Mouse (Mus musculus) embryo, embryonic 11 days (tissue): ENCODE results near the gene Adk.
A peak's percentile ranks its signal among the peaks of the same experiment; 100 is the strongest.

ENCODE experiments used
- DNase-seq: peaks from one replicate; pipeline ENCODE4 v3.0.0-alpha.2; 2015

The Adk gene

DNA sequence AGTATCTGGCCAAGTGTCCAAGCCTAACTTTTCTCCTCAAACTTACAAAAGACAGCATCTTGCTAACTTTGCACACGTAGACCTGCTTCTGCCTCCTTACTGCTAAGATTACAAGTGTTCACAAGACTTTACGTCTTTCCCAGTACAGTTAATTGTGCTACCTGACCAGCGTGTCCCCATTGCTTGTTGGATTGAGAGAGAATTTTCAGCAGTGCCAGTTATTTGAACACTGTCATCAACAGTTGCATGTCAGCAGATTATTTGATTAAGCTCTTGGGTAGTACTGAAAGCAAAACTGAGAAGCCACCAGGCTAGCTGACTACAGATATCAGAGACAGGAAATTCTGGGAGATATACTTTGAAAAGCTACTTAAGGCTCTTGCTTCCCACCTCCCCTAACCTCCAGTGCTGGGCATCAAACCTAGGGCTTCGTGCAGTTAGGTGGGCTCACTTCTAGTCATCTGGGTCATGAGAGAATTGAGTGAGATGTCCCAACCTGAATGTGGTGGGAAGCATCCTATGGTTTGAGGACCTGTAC is 50.4 kb downstream of the Adk start:
- DNase-seq, result no peak

DNA sequence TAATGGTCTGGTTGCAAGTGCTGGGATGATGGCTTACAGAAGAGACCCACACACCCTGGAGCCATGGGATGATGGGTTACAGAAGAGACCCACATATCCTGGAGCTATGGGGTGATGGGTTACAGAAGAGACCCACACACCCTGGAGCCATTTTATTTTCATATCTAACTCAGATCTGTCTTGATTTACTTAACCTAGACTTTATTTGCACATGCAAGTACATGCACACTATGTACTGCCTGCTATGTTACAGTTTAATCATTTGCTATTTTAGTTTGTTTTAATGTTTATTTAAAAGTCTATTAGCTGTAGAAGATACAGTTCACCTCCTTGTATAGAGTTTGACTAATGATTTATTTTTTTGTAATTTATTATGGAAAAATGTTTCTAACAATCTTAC is 52.7 kb downstream of the Adk start:
- DNase-seq, result no peak

DNA sequence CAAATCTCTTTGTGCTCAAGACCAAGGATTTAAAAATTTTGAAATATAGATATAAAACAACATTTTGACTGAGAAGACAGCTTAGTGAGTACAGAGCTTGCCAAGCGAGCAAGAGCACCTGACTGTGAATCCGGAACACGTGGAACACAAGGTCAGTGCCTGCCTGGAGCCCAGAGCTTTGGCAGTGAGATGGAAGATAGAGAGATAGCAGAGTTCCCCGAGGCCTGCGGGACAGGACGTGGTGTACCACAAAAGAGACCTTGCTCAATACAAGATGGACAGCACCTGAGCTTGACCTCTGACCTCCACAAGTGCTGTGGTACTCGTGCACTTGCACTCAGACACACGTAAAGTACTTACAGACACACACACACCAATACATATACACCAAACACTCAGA is 54.2 kb downstream of the Adk start:
- DNase-seq, result no peak

DNA sequence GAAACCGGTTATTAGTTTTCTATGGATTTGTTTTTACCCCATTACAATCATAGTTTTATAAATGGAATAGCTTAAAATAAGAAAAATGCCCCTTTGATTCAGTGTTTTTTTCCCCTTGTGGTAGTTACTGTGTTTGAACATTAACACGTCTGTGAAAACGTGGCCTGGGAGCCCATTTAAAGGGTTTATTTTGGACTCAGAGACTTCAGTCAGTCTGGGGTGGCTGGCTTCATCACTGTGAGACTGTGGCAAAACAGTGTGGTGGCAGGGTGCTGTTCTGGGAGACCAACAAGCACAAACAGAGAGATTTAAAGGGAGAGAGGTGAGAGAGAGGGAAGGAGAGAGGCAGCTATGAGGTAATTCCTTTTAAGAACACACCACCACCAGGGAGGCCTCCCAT is 55.2 kb downstream of the Adk start:
- no peak for DNase-seq

DNA sequence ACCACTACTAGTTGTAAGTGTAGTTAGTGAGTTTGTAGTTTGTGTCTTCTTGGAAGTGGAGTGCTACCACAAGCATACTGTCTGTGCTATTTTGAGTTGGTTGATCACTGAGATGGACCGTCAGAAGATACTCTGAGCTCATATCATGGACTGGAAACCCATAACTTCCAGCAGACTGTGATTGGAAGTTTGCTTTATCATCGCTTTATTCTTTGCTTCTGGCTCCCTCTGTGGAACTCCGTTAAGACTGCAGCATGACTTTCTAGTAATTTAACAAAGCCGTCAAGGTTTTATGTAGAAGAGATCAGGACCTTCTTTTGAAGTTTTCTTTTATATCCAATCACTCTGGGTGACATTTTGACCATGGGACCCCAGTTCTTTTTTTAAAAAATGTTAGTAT is 58.1 kb downstream of the Adk start:
- no peak for DNase-seq

DNA sequence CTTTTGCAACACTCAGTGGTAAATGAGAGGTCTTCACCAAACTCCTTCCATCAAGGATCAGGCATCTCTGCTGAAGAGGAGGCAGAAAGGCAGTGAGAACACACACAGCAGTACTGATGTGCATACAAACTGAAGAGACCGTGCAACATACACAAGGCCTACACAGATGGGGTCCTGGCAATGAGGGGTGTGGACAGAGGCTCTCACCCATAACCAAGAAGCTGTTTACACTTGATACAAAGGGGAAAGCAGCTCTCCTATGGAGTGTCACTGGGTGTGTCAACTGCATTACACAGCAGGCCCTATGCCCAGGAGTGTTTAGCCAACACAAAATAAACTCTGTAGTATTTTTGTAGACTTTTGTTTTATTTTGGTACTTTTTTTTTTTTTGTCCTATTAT is 59.1 kb downstream of the Adk start:
- no peak for DNase-seq

DNA sequence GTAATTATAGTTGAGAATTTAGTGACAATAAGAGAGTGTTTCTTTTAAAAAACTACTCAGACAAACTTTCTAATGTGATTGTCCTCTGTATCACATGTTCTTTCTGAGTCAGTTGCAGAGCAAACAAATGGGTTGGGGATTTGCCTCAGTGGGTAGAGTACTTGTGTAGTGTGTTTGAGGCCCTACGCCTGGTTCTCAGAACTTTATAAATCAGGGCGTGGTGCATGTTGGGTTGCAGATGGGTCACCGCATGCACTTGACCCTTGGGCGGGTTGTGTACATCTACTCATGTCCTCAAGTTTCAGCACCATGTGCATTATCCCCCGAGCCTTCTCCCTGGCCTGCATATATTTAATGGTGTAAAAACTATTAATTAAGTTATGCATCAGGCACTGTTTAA is 59.8 kb downstream of the Adk start:
- no peak for DNase-seq

DNA sequence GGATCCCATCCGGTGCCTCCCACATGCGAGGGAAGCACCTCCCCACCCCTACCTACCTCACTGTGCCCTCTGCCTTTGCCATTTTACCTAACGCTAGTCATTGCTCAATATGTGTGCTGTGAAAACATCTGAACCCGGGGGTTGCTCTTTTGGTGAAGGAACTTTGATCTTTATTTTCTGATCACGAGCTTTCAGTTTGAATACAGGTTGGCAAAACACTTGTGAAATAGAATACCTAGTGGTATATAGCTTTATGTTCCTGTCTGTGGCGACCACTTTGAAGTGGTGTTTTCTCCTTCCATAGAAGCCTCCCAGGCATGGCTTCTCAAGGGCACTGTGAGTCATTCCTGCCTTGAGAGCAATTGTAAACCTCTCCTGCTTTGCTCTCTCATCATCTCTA is 60.4 kb downstream of the Adk start:
- DNase-seq, result no peak

DNA sequence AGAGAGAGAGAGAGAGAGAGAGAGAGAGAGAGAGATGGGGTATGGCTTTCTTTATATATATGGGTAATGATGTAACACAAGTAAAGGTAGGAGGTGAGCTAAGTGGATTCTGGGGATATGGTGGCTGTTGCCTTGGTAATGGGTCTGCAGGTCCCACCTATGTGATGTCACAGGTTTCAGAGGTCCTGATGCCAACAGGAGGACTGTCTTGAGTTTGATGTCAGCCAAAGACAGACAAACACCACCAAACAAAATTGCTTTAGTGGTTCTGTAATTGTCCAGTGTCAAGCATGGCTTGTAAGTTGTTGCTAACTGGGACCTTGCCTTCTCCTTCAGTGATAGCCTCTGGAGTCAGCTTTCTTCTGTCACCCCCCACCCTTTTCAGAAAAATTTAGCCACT is 62.0 kb downstream of the Adk start:
- DNase-seq, result no peak

DNA sequence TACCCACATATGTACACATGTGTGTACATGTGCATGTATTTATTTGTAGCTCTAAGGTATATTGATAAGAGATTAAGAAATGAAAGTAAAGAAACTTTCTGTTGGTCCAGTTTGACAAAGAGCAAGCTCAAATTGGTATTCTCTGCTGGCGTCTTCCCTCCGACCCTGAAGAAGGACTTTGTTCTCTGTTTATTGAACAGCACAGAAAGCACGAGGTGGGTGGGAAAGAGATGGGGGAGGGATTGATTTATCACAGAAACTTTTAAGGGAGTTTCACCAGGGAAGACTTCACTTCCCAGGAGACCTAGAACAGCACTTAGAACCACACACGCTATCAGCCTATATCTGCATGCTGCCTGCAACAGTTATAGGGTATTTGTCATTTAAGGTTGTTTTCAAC is 62.9 kb downstream of the Adk start:
- no peak for DNase-seq

DNA sequence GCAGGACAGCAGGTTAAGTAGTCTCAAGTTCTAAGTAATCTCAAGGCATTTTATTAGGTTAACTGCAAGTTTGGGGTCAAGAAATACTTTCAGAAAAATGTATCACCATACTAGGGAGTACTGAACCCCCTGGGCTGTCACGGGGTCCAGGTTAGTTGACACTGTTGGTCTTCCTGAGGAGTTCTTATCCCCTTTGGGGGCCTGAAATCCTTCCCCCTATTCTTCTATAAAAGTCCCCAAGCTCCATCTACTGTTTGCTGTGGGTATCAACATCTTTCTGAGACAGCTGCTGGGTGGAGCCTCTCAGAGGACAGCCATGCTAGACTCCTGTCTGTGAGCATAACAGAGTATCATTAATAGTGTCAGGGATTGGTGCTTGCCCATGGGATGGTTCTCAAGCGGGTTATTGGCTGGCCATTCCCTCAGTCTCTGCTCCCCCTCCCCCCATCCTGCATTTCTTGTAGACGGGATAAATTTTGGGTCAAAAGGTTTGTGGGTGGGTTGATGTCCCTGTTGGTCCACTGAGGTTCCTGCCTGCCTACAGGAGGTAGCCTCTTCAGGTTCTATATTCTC is 63.6 kb downstream of the Adk start:
- peak; percentile 40 for DNase-seq

DNA sequence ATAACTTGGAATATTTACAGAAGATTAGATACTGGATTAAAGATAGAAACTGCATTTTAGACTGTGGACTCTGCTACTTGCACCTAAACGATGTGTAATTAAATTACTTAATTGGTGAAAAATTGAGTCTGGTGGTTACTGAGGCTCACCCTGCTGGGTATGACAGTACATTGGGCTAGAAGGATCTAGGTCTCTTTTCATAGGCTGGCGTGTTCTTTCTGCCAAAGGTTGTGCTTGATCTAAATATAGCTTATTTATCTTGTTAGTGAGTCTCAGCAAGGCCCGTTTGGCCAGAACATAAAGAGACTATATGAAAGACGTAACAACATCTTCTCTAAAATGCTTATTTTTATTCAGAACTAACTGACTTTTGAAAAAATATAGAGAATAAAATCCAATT is 65.7 kb downstream of the Adk start:
- DNase-seq, result no peak

DNA sequence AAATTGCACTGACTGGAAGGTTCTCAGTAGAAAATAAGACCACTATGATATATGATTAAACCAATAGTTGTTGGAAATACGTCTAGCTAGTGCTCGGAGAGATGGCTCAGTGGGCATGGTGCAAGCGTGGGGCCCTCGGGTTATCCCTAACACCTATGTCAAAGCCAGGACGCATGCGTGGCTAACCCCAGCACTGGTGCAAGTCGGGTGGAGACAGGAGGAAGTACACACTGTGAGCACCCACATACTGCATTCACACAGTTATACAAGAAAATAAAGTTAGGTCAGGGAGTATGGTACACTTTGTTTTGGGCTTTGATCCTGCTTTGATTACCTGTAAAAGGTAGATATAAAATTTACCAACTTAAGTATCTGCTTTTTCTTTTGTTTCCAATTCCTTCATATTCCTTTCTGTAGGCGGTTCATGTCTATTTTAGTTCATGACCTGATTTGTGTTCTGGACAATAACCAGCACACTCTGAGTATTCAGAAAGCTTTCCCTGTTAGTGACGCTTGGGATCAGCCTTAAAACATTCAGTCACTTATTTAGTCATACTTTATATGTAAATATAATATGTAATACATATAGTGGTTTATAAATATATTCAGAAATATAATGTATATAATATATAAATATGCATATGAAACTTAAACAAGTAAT is 67.4 kb downstream of the Adk start:
- DNase-seq, result no peak

DNA sequence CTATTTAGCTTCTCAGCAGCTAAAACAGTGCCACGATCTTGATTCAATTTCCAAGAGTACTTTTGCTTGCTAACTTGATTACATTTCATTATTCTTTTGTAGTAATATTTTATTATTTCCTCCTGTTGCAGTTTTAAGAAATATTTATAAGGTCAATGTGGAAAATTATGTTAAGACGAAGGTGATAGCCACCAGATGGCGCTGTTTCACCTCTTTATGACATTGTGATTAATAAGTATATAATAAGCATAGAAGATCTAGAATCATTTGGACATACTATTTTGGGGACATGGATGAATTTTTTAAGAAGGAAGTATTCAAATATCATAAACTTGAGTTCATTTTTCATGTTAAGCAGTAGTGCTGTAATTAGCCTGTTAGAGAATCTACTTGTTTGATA is 68.1 kb downstream of the Adk start:
- peak; percentile 76 for DNase-seq

DNA sequence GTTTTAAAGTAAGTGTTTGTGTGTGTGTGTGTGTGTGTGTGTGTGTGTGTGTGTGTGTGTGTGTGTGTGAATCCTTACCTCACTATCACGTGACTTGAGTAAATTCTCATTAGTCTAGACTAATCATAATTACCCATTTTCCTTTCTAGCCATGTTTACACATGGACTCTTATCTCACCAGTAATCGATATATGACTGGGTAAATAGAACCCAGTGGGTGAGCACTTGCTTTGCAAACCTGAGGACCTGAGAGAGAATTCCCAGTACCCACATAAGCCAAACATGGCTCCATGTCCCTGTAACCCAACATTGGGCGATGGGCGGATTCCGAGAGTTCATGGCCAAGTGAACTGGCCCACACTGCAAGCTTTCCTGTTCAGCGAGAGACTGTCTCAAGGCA is 74.8 kb downstream of the Adk start:
- DNase-seq, result no peak

DNA sequence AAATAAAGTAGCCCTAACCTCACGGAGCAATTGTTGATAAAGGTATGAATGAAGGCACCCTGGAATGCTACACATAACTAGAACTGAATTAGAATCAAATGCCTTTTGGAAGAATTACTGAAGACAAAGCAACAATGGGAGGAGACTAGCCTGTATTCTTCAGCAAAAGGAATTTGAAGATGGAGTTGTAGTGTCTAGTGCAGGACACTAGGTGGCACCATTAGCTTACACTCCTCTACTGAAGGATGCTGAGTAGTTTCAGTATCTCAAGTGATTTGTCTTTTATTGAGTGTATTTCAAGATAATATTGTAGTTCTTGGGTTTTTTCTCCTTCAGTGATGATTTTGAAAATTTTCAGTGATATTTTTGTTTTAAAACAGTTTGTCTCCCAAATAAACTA is 84.5 kb downstream of the Adk start:
- peak; percentile 76 for DNase-seq

DNA sequence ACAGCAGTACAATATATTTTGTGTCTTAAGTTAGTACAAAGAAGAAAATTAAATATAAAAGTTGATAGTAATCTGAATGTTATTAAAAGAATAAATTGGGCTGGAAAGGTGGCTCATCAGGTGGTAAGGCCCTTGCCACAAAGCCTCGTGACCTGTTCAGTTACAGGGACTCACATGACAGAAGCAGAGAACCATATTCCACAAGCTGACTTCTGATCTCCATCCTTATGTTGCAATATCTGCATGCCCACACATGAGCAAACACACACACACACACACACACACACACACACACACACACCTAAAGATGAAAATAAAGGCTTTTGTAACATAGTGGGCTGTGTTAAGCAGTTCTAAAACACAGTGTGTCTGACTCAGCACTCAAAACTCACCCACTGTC is 90.2 kb downstream of the Adk start:
- DNase-seq, result no peak

DNA sequence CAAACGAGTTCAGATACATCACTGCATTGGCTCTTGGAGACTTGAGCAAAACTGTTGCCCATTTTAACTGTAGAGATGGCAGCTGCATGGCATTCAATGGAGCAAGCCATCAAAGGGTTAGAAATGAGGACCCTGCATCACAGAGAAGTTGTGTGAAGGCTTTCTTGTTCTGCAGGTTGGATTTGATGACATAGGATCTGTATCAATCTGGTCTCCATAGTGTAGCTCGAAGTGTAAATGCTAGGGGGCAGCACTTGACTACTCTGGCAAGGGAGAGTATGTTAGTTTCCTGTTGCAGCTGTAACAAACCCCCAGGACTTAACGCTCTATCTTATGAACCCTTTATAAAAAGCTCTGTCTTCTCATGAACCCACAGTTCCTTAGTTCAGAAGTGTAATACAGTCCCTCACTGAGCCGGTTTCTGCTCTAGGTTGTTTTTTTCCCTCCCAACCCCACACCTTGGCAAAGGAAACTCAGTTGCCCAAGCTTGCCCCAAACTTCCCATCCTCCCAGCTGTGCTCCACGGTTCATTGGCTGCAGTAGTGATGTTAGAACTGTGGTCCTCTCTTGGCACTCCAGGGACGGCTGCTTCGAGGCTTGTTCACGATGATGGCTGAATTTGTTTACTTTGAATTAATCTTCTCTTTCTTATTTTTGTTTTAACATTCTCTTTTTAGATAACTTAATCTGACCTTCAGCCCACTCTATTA is 91.2 kb downstream of the Adk start:
- peak; percentile 69 for DNase-seq

DNA sequence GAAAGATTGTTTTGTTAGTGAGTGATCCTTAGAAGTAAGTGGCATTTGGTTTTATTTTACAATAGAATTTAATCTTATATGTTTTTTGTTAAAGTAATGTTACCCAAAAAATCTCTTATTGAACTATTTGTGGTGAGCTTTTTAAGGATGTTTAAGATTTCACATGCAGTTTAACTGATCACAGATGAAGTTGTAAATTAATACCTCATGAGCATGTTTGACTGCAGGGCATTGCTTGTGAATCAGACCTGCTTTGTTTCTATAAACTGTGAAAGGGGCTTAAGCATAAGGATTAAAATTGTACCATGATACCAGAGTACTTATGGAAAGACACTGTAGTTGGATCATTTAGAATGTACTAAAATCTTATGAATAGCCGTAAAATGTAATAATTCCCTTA is 94.8 kb downstream of the Adk start:
- no peak for DNase-seq

DNA sequence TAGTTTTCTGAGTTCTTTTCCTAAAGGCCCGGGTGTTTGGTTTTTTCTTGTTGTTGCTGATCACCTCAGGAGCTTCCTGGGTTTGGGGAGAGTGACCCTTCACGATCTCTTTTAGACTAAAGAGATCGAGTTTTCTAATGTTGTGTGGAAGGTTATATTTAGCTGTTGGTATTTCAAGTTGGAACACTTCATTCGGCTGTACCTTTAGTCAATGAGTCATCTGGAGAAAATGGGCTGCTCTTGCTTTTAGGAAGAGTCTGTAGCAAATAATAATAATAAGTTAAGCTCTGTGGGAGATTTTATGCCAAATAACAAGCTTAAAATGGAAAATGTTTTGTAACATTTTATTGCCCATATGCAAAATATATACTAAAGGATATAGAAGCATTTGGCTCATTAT is 97.9 kb downstream of the Adk start:
- DNase-seq, result no peak

DNA sequence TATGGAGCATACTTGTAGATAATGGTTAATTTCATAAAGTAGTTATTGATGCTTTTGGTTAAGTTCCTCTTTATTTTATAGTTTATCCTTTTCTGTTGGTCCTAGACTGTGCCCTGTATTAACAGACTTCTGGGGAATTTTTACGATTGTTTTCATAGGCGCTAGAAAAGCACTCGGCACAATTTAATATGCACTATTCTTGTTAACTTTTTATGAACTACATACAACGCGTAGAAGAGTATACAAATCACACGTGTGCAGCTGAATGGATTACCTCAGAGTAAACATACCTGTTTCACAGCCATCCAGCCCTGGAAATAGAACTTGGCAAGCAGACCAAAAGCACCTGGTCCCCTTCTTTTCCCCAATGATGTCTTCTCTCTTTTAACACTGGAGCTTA is 99.7 kb downstream of the Adk start:
- DNase-seq, result no peak

DNA sequence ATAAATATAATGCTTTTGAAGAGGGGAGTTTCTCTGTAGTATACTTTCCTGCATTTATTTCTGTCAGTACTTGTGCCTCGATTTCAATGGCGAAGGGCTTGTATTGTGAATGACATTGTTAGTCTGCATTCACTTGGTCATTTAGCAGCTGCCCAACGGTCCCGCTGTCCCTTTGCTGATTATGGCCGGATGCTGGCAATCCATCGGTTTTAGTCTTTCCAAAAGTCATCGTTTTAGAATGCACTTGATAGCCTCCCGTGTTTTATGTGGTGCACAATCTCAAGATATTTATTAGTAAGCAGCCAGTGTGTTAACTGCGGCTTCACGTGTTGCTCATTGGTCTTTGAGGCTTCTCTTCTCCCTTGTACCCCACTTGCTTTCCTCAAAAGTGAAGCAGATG is 113.3 kb downstream of the Adk start:
- DNase-seq, result peak; percentile 19

DNA sequence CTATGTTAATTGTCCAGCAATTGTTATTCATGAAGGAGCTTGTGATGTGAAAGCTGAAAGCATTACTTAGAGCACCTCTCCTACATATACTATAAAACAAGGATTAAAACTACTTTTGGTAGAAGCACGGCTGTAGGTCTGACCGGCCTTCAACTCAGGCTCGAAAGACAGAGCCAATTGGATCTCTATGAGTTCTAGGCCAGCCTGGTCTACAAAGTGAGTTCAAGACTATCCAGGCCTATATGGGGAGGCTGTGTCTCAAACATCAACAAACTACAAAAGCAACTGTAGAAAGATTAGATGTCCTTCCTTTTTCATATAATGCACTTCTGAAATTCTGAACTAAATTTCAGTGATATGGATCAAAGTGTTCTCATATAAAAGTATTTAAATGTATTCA is 113.7 kb downstream of the Adk start:
- DNase-seq, result no peak

DNA sequence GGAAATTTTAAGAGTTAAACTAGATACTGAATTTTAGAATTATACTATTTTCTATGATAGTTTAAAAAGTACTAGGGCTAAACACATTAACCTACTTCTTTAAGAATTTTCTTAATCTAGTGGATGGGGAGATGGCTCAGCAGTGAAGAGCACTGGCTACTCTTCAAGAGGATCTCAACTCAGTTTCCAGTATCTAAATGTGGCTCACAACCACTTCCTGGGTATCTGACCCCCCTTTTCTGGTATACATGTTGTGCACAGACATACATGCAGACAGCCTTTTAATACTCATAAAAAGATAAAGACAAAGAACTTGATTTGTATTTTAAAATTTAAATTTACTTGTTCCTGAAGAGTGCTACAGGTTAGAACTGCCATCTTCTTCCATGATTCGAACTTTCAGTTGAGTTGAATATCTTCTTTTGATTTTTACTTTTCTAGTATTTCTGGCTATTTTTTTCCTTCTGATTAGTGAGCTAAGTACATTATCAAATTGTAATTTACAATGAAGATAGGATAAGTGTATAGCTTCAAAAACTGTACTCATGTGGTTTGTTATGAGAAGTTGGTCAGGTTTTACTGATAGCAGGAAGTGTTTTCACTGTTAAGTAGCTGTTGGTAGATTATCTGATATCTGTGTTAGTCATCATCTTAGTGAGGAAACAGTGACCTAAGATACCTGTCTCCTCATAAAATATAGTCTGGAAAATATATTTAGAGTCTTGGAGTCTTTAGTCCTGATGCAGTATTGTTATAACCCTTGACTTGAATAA is 121.8 kb downstream of the Adk start:
- no peak for DNase-seq
